Mouse (Mus musculus) bone marrow, adult 2 months (tissue): ENCODE data around the gene Cpne8.

Source experiments
- CTCF ChIP-seq: fragments of 200-500 bp; IDR thresholded peaks from 2 replicates; pipeline ENCODE4 v1.5.1; 2011; ENCODE audit warnings: low read length, control low read depth; ENCODE audit not compliant: control insufficient read depth, insufficient read depth
- POLR2A ChIP-seq: fragments of 200-500 bp; IDR thresholded peaks from 2 replicates; pipeline ENCODE4 v1.6.1; 2011; ENCODE audit warnings: low read depth, mild to moderate bottlenecking, control low read depth, low read length, borderline replicate concordance; ENCODE audit not compliant: control insufficient read depth

GRCm38 (mm10) chr15:90664615-90665014 lies 14.6 kb downstream of the Cpne8 start:
- no peak for TF ChIP-seq CTCF
- no peak for TF ChIP-seq POLR2A
